Mouse (Mus musculus) CD8-positive naive resting alpha-beta T cell, adult 2 months (primary cell): Measurements from ENCODE around the gene Bbs5.
"Not testable (repeated sequence)": the region's sequence is repeated elsewhere in the genome, so short reads cannot be mapped to it uniquely, and the experiment has no call there.

Experiments
- DNase-seq, 2 experiments: peaks; one replicate each; pipeline ENCODE4 v3.0.0; 2022; ENCODE audit warnings: low read depth in 2 of 2, low spot score in 2 of 2

Bbs5 gene

DNA sequence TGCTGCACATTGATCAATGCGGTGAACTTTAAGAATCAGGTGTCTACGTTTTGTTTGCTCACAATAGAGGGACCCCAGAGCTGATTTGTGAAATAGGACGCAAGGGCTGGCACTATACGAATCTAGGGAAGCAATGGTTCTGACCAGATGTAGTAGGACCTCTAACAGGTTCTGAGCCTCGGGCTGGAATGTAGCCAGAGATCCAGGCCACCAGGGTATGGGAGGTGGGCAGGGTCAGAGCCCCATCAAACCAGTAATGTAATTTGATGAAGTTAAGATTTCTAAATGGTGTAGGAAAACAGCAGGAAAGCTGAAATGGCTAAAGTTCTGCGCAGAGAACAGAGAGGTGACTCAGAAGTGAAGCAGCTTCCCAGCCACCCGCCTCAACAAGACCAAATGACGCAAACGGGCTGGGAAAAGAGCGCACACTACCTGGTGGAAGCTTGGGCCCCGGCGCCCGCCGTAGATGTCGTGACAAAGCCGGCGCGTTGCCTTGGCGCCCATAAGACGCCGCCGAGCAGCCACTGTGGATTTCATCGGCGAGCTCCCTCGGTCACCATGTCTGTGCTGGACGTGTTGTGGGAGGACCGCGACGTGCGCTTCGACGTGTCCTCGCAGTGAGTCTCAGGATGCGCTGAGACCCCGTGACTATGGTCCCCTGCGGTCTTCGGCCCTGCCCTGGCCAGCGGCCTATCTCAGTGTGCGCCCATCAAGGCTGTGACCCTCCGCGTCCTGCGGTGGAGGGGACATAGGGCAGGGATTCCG, at the start of gene Bbs5:
Bbs5 (plus strand) TSS at position 446 of the 765 bp plus-strand sequence.
- peak; percentile 17 to 37 for DNase-seq

DNA sequence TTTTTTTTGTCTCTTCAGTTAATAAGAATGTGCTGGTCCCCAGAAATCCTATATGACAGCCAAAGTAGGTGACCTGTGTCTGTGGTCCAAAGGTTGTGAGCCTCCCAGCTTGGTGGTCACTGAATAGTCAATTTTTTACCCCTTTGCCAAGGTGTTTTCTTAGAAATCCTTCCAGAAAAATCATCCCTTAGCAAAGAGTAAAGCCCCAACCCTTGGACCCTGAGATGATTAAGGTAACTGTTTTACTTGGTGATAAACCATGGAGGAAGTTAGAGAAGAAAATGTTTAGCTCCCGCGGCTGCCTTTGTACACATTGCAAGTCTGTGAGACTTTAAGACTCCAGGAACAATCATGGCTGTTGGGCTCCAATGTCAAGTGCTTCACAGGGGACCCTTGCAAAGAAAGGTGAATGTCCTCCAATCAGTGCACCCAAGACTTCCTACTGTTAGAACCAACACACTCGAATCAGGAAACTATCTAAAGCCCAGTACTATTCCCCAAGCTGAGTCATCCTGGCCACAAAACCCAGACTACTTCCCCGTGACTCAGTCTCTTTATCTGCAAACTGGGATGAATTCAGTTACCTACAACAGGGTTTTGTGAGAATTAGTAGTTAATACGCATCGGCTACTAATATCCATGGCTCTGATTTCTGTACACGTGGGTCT, 43.1 kb upstream of the Bbs5 start:
- DNase-seq: no peak

DNA sequence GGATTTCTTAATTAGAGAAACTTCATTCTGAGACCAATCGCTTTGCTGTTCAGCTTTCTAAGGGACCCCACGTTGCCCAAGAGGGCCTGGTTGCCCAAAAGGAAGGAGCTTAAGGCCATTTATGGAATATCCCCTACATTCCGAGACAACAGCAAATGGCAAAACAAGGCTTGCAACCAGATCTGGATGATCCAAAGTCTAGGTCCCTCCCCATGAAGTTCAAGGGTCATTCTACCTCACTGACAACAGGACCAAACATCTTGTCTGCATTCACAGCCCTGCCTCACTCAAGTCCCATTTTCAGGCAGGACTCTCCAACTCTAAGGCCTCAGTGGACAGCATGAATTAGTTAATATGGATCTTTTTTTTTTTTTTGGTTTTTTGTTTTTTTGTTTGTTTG, 40.4 kb upstream of the Bbs5 start:
- no peak for DNase-seq

DNA sequence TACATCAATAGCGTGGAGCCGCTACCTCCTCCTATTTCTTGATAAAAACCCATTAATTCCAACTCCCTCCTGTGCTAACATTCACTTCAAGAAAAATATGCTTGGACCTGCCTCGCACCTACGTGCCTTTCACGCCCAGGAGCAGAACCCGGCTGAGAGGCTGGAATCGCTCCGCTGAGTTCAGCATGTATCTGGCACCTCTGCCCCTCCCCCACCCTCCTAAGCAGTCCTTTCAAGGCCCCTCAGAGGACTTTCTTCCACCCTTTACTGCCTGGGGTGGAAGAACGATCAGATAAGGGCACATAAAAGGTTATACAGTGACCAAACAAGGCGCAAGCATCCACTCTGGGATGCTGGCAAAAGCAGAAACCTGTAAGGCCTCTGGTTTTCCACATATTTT, 34.7 kb upstream of the Bbs5 start:
- DNase-seq: no peak

DNA sequence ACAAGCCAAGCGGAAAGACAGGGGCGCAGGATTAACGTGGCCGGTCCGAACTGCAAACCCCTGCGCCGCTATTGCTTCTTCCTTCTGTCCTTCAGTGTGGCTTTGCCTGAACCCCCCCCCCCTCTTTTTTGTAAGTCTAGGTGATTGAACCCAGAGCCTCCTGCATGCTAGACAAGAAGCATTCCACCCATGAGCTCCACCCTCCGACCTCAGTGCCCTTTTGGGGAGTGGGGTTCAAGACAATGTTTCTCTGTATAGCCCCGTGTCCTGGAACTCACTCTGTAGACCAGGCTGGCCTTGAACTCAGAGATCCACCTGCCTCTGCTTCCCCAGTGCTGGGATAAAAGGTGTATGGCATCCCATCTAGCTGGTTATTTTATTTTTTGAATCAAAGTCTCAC, 34.3 kb upstream of the Bbs5 start:
- no peak for DNase-seq

DNA sequence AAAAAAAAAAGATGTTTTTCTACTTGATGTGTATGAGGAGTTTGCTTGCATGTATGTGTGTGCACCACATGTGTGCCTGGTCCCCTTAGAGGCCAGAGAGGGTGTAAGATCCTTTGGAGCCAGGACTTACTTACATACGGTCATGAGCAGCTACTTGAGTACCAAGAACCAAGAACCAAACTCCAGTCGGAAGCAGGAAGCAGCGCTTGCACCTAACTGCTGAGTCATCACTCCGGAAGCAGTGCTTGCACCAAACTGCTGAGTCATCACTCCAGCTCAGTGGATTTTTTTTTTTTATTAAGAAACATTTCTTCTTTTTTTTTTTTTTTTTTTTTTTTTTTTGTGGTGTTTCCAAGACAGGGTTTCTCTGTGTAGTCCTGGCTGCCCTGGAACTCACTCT, 33.7 kb upstream of the Bbs5 start:
- DNase-seq: no peak

DNA sequence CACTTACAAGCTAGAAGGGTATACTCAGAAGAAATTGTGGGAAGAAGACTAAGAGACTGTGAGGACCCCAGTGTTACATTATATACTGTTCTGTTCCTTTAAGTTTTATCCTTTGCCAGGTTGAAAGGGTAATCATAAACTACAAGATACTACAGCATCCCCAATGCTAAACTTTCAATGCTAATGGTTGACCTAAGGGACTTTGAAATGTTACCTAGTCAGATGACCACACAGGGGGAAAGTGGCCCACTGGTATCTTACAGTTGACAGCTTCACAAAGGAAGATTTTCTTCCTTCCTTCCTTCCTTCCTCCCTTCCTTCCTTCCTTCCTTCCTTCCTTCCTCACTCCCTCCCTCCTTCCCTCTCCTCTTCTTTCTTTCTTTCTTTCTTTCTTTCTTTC, 28.6 kb upstream of the Bbs5 start:
- DNase-seq: no peak

DNA sequence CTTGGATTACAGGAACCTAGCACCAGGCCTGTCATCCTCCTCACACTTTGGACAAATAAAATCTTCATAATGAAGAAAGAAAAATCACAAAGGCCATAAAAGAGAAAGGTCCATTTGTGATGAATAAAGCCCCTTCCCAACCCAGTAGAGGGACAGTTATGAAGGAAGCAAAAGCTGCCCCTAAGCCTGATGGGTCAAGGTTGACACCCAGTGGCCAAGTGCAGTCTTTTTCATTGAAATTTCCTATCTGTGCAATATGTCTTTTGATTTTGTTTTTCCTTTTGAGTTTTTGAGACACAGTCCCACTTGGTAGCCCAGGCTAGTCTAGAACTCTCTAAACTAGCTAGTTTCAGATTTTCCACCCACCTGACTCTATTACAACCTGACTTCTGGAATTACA, 27.7 kb upstream of the Bbs5 start:
- DNase-seq: no peak

DNA sequence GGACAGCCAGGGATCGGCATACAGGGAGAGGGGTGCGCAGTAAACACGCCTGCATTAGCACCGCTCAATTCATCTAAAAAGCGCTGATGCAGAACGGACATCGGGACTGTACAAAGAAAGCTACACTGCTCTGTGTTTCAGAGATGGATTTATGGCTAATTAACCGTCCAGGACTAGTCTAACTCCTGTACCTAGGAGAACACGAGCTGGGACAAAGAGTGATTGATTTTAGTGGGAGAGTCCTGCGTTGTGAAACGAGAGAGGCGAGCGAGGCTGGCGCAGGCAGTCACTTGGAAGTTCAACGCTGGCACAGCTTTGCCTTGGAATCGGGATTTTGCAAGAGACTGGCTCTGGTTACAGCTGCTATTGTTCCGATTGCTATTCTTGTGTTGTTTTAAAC, 17.8 kb upstream of the Bbs5 start:
- no peak for DNase-seq

DNA sequence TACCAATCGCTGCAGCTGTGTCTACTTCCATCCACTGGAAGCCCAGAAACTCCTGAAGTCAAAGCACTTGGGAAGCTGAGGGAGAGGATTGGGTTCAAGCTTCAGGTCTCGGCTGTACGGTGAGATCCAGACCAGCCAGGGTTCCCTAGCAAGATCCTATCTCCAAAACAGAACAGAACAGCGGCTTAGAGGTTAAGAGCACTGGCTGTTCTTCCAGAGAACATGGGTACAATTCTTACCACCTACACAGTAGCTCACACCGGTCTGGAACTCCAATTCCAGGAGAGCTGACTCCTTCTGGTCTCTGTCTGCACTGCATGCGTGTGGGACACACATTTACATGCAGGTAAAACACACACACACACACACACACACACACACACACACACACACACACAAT, 17.1 kb upstream of the Bbs5 start:
- no peak for DNase-seq

DNA sequence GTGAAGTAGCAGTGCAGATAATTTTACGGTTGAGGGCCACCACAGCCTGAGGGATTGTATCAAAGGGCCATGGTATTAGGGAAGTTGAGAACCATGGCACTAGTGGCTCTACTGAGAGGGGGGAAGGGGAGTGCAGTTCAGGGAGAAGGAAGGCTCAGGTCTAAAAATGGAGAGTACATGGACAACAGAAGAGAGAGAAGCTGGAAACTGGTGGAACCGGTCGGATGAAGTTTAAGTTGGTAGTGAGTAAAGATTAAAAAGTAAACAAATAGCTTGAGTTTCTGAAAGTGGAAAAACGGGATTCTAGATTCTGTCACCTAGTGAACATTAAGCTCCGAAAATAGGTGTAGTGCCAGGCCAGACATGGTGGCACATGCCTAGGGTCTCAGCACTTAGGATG, 16.2 kb upstream of the Bbs5 start:
- DNase-seq: no peak

DNA sequence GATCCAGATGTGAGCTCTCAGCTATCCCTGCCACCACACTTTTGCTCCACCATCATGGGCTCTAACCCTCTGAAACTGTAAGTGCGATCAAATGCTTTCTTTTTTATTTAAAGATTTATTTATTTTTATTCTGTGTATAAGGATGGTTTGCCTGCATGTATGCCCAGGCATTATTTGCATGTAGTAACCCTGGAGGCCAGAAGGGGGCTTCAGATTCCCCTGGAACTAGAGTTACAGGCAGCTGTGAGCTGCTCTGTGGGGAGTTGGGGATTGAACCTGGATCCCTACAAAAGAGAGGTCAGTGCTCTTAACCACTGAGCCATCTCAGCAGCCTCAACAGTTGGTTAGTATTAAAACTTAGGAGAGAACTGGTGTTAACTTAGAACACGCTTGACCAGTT, 15.5 kb upstream of the Bbs5 start:
- DNase-seq: peak in 1 of 2 experiments; percentile 11

DNA sequence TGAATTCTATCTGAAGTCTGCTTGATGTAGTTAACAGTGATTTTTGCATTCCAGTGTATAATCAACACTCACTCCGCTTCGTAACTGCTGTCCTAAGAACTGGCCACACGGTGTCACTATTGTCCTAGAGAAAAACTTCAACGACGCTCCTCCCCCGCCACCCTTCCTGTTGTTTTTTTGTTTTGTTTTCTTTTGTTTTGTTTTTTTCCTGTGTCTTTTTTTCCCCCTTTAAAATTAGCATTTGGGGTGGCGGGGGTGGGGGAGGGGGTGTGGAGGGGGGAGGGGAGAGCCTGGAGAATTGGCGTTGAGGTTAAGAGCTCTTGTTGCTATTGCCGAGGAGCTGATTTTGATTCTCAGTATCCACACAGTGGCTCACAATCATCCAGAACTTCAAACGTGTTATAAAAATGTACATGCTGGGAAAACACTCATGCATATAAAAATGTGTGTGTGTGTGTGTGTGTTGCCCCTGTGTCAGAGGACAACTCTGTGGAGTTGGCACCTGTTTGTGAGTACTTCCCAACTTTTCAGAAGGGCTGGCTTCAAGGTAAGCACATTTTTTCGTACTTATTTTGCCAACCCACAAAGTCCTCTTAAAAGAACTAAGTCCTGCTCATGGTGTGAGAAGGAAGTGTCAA, 11.8 kb upstream of the Bbs5 start:
- peak; percentile 21 to 50 for DNase-seq

DNA sequence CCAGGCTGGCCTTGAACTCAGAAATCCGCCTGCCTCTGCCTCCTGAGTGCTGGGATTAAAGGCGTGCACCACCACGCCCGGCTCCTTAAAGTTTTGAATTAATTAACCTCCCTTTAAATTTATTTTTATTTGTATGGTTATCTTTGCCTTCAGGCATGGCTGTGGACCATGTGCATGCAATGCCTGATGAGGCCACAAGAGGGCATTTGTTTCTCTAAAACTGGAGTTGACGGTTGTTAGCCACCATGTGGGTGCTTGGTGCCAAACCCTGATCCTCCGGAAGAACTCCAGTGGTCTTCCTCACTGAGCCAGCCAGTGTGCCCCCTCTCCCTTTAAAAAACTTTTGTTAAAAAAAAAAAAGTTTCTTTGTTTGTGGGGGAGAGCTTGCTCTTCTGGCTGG, 11.2 kb upstream of the Bbs5 start:
- peak; percentile 31 to 61 for DNase-seq

DNA sequence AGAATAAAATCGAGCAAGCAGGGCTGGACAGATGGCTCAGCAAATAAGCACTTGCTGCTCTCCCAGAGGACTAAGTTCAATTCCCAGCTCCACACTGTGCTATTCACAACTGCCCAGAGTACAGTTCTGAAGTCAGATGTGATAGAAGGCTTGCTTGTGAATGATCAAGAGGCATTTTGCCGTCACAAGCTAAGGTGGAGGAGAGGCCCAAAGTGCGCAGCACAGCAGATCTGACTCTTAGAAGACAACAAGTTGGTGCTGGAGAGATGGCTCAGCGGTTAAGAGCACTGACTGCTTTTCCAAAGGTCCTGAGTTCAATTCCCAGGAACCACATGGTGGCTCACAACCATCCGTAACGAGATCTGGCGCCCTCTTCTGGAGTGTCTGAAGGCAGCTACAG, 9.0 kb upstream of the Bbs5 start:
- not testable (repeated sequence) for DNase-seq

DNA sequence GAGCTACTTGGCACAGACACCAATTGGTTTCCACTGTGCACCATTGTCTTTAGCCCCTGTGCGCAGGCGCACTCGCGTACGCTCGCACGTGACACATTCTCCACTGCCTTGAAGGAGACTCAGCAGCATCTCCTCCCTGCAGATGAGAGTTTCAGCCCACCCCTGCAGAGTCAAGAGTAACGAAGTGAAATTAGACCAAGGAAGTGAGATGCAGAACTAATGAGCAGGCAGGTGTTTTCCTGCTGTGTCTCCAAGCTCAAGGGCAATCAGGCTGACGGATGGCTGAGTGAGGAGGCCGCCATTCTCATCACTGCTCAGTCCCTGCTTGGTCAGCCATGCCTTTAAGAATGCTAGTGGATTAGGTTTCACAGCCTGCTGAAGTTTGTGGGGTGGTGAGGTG, 6.9 kb upstream of the Bbs5 start:
- DNase-seq: no peak

DNA sequence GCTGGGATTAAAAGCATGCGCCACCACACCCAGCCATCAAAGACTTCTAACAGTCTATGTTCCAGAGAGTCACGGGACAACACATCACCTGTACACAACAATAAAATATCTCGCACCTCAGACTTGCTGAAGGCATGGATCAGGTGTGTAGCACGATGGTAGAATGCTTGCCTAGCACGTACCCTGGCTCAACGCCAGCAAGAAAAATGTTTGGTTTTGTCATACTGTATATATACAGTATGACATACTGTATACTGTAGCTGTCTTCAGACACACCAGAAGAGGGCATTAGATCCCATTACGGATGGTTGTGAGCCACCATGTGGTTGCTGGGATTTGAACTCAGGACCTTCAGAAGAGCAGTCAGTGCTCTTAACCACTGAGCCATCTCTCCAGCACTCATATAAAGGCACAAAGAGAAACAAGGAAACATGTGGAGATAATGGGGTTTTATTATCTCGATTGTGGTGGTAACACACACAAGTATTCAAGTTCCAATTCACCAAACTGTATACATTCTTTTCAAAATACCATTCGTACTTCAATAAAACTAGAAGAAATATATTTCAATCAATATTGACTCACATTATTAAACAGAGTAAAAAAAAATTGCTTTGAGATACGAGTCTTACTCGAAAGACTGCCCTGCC, 1.9 kb upstream of the Bbs5 start:
- DNase-seq: no peak

DNA sequence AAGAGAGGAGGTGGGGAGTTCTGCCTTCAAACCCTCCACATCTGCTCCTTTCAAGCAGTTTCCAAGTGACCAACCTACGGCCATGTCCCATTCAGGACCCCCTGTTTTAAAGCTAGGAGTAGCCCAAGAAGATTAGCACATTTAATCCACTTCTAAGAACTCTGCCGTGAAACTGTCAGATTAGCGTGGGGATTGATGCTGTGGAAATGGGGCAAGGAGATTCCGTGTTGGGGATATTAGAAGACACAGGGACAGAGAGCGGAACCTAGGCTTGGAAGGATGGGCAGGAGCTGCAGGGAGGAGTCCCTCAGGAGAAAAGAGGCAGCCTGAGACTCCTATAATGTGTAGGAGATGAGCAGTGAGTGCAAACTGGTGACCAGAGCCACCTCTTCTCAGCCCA, 2.7 kb downstream of the Bbs5 start:
- DNase-seq: no peak

DNA sequence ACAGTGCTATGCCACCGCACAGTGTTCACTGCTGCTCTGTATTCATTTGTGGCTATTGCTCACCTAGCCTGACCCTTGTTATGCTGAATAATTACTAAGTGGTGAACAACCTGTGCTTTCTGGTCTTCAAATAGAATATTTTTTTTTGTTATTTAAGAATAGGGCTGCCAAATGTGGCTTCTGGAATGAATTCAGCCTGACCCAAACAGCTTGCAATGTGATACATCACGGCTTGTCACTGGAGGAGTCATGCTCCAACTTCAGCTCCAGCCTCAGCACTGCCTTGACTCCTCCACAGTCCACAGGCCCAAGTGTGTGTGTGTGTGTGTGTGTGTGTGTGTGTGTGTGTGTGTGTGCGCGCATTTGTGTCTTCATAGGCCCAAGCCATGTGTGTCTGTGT, 12.4 kb downstream of the Bbs5 start:
- no peak for DNase-seq

DNA sequence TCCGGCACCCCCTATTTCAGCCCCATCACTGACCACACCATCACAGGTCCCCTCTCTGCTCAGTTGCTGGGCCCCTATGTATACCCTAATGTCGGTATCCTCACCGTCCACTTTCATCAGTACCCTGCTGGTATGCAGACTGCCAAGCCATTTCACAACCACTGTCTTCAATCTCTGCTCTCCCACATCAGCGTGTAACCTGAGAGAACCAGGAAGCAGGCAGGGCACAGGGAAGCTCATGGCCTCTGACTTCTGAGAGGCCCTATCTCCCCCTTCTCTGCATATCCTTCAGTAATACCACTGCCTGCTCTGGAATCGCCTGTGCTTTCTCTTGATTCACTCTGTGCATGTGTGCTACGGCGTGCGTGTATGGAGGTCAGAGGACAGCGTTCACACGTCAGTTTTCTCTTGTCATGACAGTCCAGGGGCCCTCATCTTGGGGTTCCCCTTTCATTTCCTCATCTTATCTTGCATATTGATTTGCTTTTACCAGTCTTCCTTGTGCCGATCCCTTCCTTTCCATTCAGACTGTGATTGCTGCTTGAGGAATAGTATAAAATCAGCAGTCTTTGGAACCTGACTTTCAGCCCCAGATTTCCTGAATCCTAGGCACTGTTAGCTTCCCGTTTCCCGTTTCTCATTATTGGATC, 17.0 kb downstream of the Bbs5 start:
- no peak for DNase-seq

DNA sequence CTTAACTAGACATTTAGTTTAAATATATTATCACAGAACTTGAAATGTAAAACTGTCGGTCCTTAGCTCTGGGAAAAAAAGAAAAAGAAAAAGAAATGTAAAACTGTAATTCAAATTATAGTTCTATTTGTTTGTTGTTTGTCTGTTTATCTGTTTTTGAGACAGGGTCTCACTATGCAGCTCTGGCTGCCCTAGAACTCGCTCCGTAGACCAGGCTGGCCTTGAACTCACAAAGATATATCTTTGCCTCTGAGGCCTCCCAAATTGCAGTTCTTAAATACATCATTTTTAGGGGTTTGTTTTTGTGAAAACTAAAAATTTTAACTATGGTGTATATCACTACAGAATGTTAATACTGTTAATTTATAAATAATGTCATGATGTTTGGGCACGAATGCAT, 20.7 kb downstream of the Bbs5 start:
- no peak for DNase-seq

DNA sequence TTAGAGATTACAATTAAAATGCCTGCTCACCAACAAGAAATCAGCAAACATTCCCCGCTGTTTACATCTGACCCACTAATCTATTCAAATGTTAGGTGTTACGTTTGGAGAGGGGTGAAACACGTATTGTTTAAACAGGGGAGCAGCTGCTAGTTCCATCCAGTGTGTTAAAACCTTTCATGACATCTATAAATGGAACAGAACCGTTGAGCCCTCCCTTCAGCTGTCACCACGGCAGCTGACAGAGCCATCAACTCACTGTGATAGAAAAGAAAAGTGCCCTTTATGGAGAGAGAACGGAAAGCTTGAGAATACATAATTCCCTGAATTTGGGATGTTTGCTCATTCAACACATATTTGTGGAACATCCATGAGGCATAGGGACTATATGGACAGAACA, 21.4 kb downstream of the Bbs5 start:
- DNase-seq: no peak
